Mouse (Mus musculus): ENCODE measurements around the gene Itsn1.

Gene Itsn1

DNA sequence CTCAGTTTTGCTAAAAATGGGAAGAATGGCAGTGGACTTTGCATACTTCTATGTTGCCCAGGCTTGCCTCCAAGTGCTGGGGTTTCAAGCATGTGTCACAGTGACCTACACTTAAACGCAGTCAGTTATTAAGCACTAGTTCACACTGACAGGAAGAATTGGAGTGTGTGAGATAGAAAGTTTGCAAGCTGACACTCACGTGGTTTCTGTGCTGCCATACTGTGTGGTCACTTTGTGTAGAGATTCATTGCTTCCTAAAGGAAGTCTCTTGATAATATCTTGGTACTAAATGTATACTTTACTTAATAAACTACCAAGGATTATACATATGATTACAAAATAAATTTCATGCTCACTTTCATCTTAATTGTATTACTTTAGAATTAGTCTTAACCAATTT is 3.7 kb downstream of the Itsn1 start:
- no peak for DNase-seq

DNA sequence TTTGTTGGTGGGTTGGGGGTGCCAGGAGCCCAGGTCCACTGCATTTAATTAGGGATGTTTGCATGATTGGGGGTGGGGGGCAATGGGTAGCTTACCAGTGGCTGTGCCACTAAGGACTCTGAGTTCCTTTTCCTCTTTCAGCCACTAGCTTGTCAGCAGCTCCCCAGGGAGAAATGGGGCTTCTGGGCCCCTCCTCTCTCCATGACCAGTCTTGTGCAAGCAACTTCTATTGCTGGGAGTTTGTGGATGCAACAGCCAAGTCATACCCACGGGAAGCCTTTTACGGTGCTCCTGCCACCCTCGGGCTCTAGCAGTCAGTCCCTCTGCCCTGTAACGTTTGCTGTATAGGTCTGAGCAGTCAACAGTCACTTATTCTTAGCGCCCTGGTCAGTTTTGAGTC is 5.7 kb downstream of the Itsn1 start:
- no peak for DNase-seq

DNA sequence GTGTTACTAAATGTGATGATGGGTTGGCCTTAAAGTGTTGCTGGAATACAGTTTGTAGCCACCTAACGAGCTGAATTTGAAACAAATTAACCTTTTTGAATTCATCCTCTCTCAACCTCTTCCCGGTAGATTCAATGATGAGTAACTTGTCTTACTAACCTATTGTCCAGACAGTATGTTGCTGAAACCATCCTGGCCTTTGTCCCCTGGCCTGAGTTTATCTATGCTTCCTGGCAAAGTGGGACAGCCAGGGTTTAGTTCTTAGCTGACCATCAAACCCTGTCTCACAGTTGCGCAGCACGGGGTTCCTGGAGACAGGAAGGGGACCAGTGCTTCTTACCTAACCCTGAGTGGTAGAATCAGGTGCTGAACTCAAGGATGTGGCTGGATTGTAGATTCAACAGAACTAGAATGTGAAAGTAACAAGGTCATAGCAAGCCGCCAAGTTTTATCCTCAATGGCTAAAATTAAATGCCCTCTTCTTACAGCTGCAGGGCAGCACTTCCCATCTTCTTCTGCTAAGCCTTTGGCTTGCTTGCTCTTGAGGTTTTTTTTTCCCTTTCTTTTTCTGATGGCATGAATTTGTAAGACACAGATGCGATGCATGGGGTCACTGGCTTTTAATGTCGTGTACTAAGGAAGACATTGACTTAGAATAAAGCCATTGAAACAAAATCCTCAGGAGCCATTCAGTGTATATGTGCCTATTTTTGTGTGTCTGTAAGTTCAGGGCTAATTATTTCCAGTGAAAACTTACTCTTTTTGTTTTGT is 7.2 kb downstream of the Itsn1 start:
- DNase-seq: no peak

DNA sequence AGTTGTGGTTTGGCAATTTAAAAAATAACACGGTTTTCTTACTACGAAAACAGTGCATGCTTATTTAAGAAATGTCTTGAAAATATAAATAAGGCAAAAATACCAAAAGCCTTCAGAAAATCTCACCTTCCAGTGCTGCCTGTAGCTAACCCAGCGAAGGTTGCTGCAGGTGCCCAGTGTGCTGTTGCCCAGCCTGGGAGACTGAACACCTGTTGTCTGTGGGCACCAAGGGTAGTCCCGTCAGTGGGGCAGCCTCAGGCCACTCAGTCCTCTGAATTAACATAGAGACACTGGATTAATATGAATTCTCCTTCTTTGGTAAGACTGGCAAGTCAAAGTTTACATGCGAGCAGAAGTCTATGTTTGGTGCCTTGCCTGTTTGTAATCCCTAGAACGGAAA is 9.4 kb downstream of the Itsn1 start:
- DNase-seq: no peak

DNA sequence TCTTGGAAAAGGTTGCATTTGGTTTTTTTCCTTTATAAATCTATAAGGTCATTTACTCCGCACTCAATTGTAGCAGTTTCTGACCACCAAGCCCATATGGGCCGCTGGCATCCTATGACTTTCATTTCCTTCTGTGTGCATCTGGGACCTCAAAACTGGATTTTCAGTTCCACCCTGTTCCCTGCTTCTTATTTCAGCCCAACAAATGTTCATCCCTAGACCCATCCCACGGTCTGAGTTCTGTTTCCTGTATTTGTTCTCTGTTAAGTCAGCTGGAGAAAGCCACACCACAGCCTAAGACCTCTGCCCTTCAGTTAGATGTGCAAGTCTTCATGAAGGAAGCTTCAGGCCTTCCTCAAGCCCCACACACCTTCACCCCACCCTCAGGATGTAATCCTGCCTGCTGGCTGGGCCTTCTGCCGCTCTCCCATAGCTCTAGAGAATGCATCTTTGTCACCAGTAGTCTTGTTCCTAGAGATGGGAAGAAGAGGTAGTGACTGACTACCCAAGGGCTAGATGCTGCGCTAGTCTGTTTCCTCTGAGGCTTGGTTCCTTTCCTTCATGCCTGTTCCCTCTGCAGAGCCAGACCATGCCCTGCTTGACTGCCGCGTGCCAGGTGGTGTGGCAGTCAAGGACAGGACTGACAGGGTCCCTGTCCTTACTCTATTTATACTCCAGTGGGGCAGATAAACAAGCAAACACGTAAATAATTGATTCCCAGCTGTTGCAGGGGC is 11.3 kb downstream of the Itsn1 start:
- no peak for DNase-seq

DNA sequence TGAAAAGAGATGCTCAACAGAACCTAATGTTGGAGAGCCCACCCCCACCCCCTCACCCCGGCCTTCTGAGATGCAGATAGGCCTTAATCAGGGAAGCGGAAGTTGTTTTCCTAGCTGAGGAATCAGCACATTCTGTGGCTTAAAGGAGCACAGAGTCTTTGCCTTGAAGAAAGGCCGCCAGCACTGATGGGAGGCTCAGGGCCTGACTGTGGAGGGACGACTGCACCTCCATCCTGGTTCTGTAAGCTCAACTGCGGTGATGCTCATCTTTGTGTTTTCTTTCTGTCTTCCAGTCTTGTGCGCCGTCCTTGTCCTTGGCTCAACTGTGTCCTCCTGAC is 11.8 kb downstream of the Itsn1 start:
- DNase-seq: no peak

DNA sequence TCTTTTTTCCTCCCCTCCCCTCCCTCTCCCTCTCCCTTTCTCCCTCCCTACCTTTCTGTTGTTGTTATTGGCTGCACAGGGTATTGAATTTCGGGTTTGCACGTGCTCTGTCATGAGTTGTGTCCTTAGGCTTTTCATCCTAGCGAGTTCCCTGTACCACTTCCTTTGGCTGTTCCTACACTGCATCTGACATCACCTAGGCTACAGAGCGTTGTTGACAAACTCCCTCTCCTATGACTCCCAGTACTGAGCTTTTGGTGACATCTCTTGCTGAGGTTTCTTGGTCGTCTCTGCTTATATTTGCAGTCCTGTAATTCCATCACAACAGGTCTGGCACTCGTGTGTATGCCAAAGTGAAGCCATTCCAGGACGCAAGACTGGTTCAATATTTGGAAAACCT is 14.0 kb downstream of the Itsn1 start:
- no peak for DNase-seq

DNA sequence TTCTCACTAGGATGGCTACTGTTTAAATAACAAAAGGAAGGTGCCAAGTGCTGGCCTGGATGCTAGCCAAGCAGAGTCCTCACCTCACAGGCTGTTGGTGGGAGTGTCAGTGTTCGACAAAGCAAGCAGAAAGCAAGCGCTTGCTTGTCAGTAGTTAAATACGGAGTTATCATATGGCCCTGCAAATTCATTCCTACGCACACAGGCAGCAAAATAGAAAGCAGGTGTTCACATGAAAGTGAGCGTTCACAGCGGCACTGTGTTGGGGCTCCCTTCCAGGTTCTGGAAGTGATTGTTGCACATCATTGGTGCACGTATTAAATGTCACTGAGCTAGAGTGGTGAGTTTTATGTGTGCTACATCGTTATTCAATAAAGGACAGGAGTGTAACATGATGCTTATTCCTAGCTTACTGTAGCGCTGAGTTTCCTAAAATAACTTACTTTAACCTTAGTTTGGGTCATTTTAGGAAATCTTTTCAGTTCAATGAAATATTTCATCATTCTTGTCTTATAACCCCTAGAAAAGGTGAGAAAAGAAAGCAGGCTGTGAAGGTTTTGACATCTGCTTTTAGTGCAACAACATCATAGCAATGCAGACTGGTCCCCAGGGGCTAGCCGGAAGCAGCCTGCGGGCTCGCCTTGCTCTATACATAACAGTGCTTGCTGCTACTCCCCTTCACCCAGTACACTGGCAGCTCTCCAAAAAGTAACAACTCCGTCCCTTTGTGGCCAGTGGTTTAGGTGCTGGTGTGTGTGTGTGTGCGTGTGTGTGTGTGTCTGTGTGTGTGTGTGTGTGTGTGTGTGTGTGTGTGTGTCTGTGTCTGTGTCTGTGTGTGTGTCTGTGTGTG is 17.2 kb downstream of the Itsn1 start:
- DNase-seq: peak; percentile 67

DNA sequence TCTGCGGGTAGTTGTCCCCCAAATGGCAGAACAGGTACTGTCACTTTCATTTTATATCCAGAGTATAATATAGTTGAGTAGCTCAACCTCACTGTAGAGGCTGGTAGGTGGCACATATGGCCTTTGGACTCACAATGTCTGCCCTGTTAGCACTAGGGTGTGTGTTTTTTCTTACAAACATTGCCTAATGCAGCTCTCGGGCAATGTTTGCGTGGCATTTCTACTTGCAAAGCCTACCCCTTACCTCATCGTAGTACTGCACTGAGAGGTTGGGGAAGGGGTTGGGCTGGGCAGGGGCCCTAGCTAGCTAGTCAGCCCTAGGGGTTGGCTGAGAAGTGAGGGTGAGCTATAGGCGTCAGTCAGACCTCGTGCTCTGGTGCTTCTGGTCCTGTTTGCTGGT is 18.5 kb downstream of the Itsn1 start:
- DNase-seq: no peak

DNA sequence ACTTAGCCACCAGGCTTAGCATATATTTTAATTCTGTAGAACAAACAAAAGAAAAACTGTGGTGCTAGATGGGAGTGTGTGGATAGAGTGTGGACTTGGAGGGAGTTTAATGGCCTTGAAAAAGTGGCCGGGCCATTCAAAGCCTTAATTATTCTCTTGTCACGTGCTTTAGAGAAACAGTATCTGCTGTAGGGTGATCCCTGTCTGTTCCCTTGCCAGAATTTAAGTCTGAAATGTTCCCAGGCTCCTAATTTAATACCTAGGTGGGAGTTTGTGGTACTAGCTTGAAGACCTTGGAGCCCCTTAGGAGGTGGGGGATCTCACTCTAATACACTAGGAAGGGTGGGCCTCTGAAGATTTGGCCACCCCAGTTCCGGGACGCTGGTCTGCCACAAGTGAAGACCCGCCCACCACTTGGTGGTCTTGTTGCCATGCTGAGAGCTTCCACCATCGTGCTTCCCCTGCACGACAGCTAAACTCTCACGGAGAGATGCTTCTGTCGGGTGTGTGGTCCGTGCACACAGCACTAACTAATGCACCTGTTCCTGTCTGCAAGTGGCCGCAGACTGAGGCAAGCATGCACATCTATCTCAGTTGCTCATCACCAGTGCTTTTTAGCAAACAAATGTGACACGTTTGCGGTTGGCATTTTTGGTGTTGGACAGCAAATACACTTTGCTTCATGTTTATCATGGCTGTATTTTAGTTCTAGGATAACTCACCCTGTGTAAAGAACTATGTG is 22.7 kb downstream of the Itsn1 start:
- no peak for DNase-seq

DNA sequence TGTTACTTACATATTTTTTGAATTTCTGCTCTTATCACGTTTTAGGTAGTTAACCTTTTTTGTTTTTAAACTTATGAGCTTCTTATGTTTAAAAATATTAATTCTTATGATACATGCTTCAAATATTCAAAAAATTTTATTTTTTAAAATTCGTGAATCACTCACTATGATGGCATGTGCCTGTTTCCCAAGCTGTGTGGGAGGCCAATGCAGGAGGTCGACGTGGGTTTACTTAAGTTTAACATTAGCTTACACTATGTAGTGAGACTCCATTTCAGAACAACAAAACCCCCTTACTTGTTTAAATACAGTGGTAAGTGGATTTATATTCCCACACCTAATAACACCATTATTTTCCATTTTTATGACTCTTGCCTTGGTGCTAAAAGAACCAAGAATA is 24.5 kb downstream of the Itsn1 start:
- no peak for DNase-seq

DNA sequence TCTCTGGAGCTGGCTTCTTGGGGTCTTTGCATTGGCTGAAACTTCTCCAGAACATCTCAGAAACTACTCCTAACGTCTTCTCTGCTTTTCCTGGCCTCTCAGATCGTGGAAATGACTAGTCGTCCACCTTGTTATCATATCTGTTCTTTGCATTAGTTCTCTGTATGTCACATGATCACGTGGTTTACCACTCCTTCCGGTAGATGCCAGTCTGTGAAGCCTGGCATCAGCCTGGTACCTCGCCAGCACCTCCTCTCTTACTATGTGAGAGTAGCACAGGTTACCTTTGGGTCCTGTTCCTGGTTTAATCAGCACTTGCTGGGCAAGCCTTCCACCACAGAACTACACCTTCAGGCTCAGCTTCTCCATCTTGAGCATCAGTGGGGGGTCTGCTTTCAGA is 25.9 kb downstream of the Itsn1 start:
- DNase-seq: no peak

DNA sequence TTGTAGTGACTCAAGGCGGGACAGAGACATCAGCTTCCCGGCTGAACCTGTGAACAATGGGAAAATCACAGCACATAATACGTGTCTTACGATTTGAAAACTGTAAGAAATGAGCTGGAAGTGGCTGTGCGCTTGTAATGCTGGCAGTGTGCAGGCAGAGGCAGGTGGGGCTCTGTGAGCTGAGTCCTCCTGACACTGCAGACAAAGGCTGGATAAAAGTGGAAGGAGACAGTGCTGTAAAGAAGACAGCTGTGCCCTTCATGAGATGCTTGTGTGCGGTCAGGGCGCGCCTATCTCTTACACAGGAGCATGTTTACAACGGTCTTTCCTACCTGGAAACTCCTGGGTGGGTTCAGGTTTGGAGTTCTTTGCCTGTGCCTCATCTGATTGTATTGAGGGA is 32.1 kb downstream of the Itsn1 start:
- DNase-seq: no peak

DNA sequence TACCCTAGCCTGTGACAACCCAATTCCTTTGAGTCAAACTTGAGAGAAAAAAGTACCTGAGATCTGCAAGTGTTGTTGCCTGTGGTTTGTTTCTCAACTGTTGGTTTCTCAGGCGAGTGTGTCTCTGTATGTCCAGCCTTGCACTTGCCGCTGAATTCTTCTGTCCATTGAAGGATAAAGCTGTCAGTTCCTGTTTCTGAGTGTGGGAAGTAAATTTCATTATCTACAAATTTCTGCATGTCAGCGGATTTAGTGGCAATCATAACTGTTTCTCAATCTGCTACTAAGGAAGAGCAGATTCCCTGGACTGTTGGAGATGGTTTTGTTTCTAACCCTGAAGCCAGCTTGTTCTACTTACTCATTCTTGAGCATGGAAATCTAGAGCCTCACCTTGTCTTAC is 32.7 kb downstream of the Itsn1 start:
- DNase-seq: no peak

DNA sequence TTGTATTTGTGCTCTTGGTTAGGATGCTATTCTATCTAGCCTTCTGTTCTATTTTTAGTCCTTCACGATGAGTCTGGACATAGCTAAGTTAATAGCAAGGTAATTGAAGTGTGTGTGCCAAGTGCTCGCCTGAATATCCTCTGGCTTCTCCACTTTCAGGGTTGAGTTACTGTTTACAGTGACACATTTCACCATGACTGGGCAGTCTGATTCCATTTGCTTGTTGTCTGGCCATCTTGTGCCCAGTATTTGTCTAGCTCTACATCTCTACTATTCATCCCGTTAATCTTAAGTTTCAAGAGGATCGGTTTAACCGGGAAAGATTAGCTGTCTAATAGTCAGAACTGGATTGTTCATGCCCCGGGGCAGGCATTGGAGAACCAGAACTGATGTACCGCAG is 33.4 kb downstream of the Itsn1 start:
- no peak for DNase-seq

DNA sequence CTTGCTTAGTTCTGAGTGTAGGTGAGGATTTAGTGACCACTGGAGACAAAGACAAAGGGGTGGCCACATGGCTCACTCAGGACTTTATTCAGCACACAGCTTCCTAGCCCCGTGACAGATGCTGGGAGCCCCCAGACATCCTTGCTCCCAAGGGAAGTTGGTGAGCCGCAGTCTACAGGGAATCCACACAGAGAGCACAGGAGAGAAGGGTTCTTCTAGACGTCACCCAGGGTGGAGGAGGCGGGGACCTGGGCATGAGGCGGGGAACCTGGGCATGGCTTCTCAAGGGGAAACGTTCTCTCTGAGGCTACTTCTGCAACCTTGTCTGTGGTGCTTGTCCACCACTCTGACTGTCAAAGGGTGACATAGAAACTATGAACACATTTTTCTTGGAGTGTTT is 34.9 kb downstream of the Itsn1 start:
- DNase-seq: no peak

DNA sequence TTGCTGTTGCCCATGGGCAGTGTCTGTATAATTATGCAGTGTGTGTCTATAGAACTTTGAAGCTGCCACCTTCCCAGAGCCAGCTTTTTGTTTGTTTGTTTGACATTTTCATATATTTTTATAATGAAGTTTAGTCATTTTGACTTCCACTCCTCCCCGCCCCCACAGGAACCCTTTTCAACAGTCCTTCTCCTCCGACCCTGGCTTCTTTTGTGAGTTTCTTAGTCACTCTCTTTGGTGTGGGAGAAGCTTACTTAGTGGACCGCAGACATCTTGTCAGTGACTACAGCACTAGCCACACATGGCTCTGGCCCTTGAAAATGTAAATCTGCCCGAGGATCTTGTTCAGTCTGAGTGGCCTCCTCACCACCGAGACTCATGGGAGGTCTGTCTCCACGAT is 35.3 kb downstream of the Itsn1 start:
- no peak for DNase-seq

DNA sequence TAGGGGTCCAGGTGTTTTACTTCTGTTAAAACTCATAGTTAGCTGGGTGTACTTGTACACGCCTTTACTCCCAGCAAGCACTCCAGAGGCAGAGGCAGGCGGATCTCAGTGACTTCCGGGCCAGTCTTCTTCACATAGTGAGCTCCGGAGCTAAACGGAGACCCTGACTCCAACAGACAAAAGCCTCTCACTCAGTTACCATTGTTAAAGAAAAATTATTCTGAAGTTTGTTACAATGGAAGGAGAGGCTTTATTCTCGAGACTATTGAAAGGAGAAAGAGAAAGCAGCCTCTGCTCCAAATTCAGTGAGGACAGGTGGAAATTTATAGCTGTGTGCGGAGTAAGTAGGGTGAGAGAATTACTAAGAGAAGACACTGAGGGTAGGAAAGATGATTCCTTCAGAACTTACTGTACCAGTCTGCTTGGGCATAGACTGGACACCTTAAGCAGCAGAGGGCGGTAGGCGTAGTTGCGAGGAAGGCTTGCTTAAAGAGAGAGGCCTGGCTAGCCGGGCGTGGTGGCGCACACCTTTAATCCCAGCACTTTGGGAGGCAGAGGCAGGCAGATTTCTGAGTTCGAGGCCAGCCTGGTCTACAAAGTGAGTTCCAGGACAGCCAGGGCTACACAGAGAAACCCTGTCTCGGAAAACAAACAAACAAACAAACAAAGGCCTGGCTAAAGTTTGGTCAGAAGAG is 36.2 kb downstream of the Itsn1 start:
- DNase-seq: no peak

DNA sequence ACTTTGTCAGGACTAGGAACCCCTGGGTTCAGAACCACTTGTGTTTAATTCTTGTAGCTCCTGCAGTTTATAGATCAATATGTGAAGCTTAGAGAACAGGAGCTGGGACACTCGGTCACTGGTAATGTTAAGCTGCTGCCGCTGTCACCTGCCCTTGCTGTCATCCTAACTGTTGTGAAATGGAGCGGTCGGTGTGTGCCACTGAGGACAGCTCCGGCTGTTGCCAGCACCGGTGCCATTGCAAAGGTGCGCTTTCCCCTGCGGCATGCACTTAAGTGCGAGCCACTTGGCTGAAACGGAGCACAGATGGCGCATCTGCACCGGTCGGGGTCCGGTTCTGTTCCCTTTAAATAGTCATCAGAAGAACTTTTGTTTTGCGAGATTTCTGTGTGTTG is 36.7 kb downstream of the Itsn1 start:
- DNase-seq: no peak

DNA sequence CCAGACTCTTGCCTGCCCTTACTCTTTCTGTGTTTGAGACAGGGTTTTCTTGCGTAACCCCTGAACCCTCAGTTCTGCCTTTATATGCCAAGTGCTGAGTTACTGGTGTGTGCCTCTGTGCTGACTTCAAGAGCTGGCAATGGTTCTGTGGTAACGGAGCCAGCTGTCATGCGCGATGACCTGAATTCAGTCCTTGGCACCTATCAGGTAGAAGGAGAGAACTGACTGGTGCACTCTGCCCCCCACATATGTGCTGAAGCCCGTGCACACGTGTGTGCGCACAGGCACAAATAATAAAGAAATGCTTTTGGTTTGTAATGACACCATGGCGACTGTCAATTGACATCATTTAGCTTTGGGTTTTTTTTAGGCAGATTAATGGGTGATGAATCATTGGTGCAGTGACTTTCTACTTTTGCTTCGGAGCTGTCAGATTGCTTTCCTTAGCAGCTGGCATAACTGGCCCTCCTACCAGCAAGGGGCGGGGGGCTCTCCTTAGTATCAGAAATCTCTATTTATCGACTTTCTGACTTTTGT is 38.2 kb downstream of the Itsn1 start:
- peak; percentile 21 for DNase-seq

DNA sequence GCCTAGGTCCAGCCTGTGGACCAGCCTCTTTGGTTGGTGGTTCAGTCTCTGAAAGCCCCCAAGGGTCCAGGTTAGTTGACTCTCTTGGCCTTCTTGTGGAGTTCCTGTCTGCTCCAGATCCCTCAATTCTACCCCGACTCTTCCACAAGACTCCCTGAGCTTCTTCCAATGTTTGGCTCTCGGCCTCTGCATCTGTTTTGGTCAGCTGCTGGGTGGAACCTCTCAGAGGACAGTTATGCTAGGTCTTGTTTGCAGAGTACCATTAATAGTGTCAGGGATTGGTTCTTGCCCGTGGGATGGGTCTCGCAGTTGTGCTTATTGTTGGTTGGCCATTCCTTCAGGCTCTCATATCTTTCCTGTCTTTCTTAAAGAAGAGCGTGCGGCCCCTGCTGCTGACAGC is 39.5 kb downstream of the Itsn1 start:
- no peak for DNase-seq

DNA sequence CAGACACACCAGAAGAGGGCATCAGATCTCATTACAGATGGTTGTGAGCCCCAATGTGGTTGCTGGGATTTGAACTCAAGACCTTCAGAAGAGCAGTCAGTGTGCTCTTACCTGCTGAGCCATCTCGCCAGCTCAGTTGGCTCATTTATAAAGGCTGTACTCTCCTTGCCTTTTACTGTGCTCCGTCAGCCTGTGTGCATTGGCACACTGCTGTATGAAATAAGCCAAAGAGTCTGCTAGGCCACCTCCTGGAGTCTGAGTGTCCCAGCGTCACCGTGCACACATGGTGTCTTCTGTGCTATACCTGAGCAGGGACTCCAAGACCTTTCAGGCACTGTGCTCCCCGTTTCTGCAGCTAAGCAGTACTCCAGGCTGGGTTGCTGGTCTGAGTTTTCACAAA is 40.8 kb downstream of the Itsn1 start:
- no peak for DNase-seq
